Comparison of ENCODE assay signal across 8 mouse cellular contexts in genomic region chr7:25333596-25334307, GRCm38 (mm10). TPM values are rescaled to one million over a fixed set of nuclear protein-coding genes. Genes with fewer than 3 reads are reported as not detected.
DNase-seq lines count a peak whose midpoint lies in the region; ATAC-seq and TF ChIP-seq lines count a peak whose summit lies in the region.

No protein-coding gene starts in this region.

- H3K4me1 ChIP-seq in ES-E14 (ENCODE audit: control insufficient read depth in 2 of 2, insufficient read depth in 2 of 2, low read length in 2 of 2, poor library complexity in 1 of 2): no peaks in the 10 kb centered on the region
- H3K4me1 ChIP-seq in forebrain, embryonic 12.5 days: no peaks in the 10 kb centered on the region

- no peak overlapping the region for H3K27ac ChIP-seq in ES-E14 (ENCODE audit: insufficient read depth, low read depth, low read length, poor library complexity, severe bottlenecking)
- H3K27ac ChIP-seq in forebrain, embryonic 12.5 days: 0 out of 2 replicates have a peak overlapping the region, but pooled peaks have one; percentile 21

- peak; percentile 58; the same call in 1 of the 2 replicates for ATAC-seq in forebrain, embryonic 12.5 days (ENCODE audit: low FRiP score)
- peak; percentile 58; the same call in 1 of the 2 replicates for ATAC-seq in neutrophil, adult 5-6 weeks (ENCODE audit: extremely low read depth, insufficient number of reproducible peaks, low FRiP score, poor library complexity, severe bottlenecking)

- in situ Hi-C loops in ES-E14 (cut with MboI; ENCODE audit: low sequenced_read_pairs in 2 of 2, unreplicated experiment in 2 of 2): no loop called here

- WGBS in forebrain, embryonic 12.5 days: 41% methylated on average over 16 of the region's 16 CpGs

- no peak overlapping the region for H3K9ac ChIP-seq in ES-E14 (ENCODE audit: insufficient read depth, low read depth, low read length, poor library complexity, severe bottlenecking)
- no peak overlapping the region for H3K9ac ChIP-seq in forebrain, embryonic 12.5 days

- intact Hi-C loops in heart, postnatal 10 days (cut with DNase I): loop anchor here (1.0 to 10.0 kb wide), 2 partner anchors 200 to 229 kb away; no protein-coding TSS in a partner anchor

- no peaks in the 10 kb centered on the region for H3K9me3 ChIP-seq in ES-E14 (ENCODE audit: control insufficient read depth, insufficient read depth, low read depth, low read length)
- H3K9me3 ChIP-seq in forebrain, embryonic 12.5 days: no peaks in the 10 kb centered on the region

- peak; percentile 70 for DNase-seq in ES-E14 (ENCODE audit: low read depth, low spot score)
- DNase-seq in c-Kit-positive CD71-negative TER-119-negative erythroid progenitor cells, embryonic 14.5 days (ENCODE audit: low read depth): peak; percentile 66
- DNase-seq in heart, postnatal 10 days: peak; percentile 74 to 83
- DNase-seq in kidney, postnatal 4 days: peak; percentile 88 to 91
- DNase-seq in lung, adult 18-20 months: peak; percentile 69 to 72
- DNase-seq in thymus, postnatal 0 days (ENCODE audit: low spot score): peak; percentile 75

- no peak overlapping the region for H3K4me3 ChIP-seq in ES-E14 (ENCODE audit: insufficient read depth in 1 of 2, low read depth in 1 of 2, low read length in 2 of 2, poor library complexity in 1 of 2, severe bottlenecking in 1 of 2)
- H3K4me3 ChIP-seq in forebrain, embryonic 12.5 days (replicated peaks): no peak overlapping the region

- H3K36me3 ChIP-seq in ES-E14 (ENCODE audit: control insufficient read depth, insufficient read depth, low read length, poor library complexity, severe bottlenecking): peaks cover 31% of the 10 kb centered on the region; the same call in 1 of the 2 replicates
- H3K36me3 ChIP-seq in forebrain, embryonic 12.5 days (replicated peaks): peaks cover 73% of the 10 kb centered on the region

- no peak overlapping the region; the same call in 1 of the 2 replicates for H3K4me2 ChIP-seq in forebrain, embryonic 12.5 days

- H3K27me3 ChIP-seq in forebrain, embryonic 12.5 days: no peaks in the 10 kb centered on the region

TF ChIP-seq in ES-E14, 5 proteins besides CTCF, POLR2A, EP300 and RAD21:
- no peak for TF ChIP-seq ZNF384 (IDR thresholded peaks at IDR 0.05; ENCODE audit: low read depth, low read length)
- no peak for TF ChIP-seq MAFK (IDR thresholded peaks at IDR 0.05; ENCODE audit: insufficient read depth, low read depth, low read length)
- TF ChIP-seq CHD2 (IDR thresholded peaks at IDR 0.05; ENCODE audit: low read depth, low read length): no peak
- no peak for TF ChIP-seq HCFC1 (IDR thresholded peaks at IDR 0.05; ENCODE audit: borderline replicate concordance, insufficient read depth, low read length)
- peak; percentile 46; the same call in 1 of the 2 replicates for TF ChIP-seq ZC3H11A (IDR thresholded peaks at IDR 0.05; ENCODE audit: borderline replicate concordance, low read depth, low read length)

RNA-seq across cellular contexts. Expression of gene Megf8, which starts 16.8 kb away (rescaled TPM):
- 47.5 and 69.9 TPM in 2 replicates for total RNA-seq in ES-E14 (2012; rRNA removed)
- 18.5 and 18.8 TPM in 2 replicates for polyA plus RNA-seq in forebrain, embryonic 12.5 days (2016; fragmentation: Nextera tagmentation; extraction: Ambion mirVana)
- total RNA-seq in heart, postnatal 10 days (2021): 10 to 100 TPM; 28.8 to 29.9 TPM
- 0.23 and 0.37 TPM in 2 replicates for total RNA-seq in neutrophil, adult 5-6 weeks (2017)
- 1.9 and 2.0 TPM in 2 replicates for polyA plus RNA-seq in thymus, postnatal 0 days (2015; fragmentation: Nextera tagmentation; extraction: Ambion mirVana)

RNA-seq across cellular contexts. Expression of gene Tmem145, which starts 27.8 kb away (rescaled TPM):
- 1.2 and 1.7 TPM in 2 replicates for total RNA-seq in ES-E14 (2012; rRNA removed)
- 11.9 and 12.1 TPM in 2 replicates for polyA plus RNA-seq in forebrain, embryonic 12.5 days (2016; fragmentation: Nextera tagmentation; extraction: Ambion mirVana)
- not detected for total RNA-seq in heart, postnatal 10 days (2021)
- total RNA-seq in neutrophil, adult 5-6 weeks (2017): not detected in 2 replicates
- not detected in 2 replicates for polyA plus RNA-seq in thymus, postnatal 0 days (2015; fragmentation: Nextera tagmentation; extraction: Ambion mirVana)

RNA-seq across cellular contexts. Expression of gene Prr19, which starts 32.5 kb away (rescaled TPM):
- total RNA-seq in ES-E14 (2012; rRNA removed): 4.3 and 5.7 TPM in 2 replicates
- 1.3 and 1.7 TPM in 2 replicates for polyA plus RNA-seq in forebrain, embryonic 12.5 days (2016; fragmentation: Nextera tagmentation; extraction: Ambion mirVana)
- not detected for total RNA-seq in heart, postnatal 10 days (2021)
- not detected in 2 replicates for total RNA-seq in neutrophil, adult 5-6 weeks (2017)
- polyA plus RNA-seq in thymus, postnatal 0 days (2015; fragmentation: Nextera tagmentation; extraction: Ambion mirVana): 0.22 and 0.23 TPM in 2 replicates

RNA-seq across cellular contexts. Expression of gene Cnfn, which starts 35.8 kb away (rescaled TPM):
- not detected in 2 replicates for total RNA-seq in ES-E14 (2012; rRNA removed)
- polyA plus RNA-seq in forebrain, embryonic 12.5 days (2016; fragmentation: Nextera tagmentation; extraction: Ambion mirVana): not detected in 2 replicates
- total RNA-seq in heart, postnatal 10 days (2021): not detected
- total RNA-seq in neutrophil, adult 5-6 weeks (2017): not detected in 2 replicates
- 4.1 and 11.4 TPM in 2 replicates for polyA plus RNA-seq in thymus, postnatal 0 days (2015; fragmentation: Nextera tagmentation; extraction: Ambion mirVana)

RNA-seq across cellular contexts. Expression of gene Pafah1b3, which starts 36.0 kb away (rescaled TPM):
- 76.5 and 83.2 TPM in 2 replicates for total RNA-seq in ES-E14 (2012; rRNA removed)
- 378 and 384 TPM in 2 replicates for polyA plus RNA-seq in forebrain, embryonic 12.5 days (2016; fragmentation: Nextera tagmentation; extraction: Ambion mirVana)
- 10 to 100 TPM; 12.8 to 16.0 TPM for total RNA-seq in heart, postnatal 10 days (2021)
- total RNA-seq in neutrophil, adult 5-6 weeks (2017): 33.6 and 47.8 TPM in 2 replicates
- polyA plus RNA-seq in thymus, postnatal 0 days (2015; fragmentation: Nextera tagmentation; extraction: Ambion mirVana): 142 TPM in 2 replicates

Comparison
In these comparisons a context has a peak if more than half of its experiments do, and no peak if none do; other contexts are left out.
1. RNA of gene Megf8, which starts 16.8 kb away (total RNA-seq): 47.5 to 69.9 TPM in ES-E14 and 28.8 to 29.9 TPM in heart, postnatal 10 days; 0.23 to 0.37 TPM in neutrophil, adult 5-6 weeks; every median in the first group is over 10 times any median in the second.
2. Peak in every context shown above with its lines, with median percentiles within 50 percentile points of each other: DNase-seq.